Mouse (Mus musculus) liver, embryonic 14.5 days (tissue): ENCODE measurements around the gene Aspscr1.

Source experiments
- CTCF ChIP-seq: IDR thresholded peaks from 2 replicates; pipeline ENCODE4 v1.5.1; 2016; ENCODE audit warnings: antibody characterized with exemption, low read depth, control low read depth
- EP300 ChIP-seq: IDR thresholded peaks from 2 replicates; pipeline ENCODE4 v1.6.1; 2016; ENCODE audit warnings: antibody characterized with exemption, low read depth

DNA sequence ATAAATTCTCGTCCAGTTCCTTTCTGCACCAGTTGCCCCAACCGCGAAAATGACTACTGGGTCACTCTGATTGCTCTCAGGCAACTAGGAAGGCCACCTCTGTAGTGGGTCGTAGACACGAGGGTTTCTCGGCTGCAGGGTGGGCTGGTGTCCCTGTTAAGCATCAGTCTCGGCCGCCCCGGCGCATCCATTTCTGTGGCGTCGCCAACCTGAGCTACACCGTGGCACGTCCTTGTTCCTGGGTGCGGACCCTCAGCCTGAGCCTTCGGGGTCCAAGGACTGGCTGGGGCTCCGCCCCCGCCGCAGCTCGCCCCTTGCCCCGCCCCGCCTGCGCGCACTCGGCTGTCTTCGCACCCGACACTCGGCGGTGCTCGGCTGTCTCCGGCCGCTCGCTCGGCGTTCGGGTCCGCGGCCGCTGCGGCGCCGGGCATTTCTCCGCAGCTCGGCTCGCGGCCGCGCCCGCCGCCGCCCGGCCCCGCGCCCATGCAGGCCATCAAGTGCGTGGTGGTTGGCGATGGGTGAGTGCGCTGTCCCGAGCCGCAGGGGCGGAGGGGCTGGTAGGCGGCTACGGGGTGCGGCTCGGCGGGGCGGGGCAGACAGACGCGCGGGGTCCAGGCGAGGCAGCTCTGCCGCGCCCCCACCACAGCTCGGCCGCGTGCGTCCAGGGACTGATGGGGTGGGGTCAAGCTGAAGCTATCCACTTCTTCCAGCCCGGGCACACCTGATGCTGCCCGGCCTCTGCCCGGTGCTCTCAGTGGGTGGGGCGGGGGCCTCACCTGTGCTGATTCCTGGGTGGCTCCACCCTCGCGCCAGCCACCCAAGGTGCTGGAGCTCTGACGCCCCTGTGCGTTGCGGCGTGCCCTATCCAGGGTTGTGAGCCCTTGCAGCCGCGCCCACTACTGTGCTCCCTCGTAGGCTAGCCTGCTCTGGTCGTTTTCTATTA is 48.6 kb downstream of the Aspscr1 start, which contains the start of gene Rac3:
- TF ChIP-seq CTCF = no peak
- TF ChIP-seq EP300 = no peak
